Mouse (Mus musculus) cerebellum, adult 2 months (tissue): ENCODE data around the gene Grhpr. TPM values are rescaled to one million over a fixed set of nuclear protein-coding genes. Genes with fewer than 3 reads are reported as not detected.

Experiments
- DNase-seq, 2 experiments: peaks; one replicate each; pipeline ENCODE4 v3.0.0; 2021
- H3K27ac ChIP-seq: fragments of 200-500 bp; 2 replicates; pipeline ENCODE4 v1.5.1; 2012; ENCODE audit warnings: low read length, control low read depth, inconsistent platforms; ENCODE audit not compliant: insufficient read depth
- H3K27me3 ChIP-seq: fragments of 200-500 bp; 2 replicates; pipeline ENCODE4 v1.6.1; 2012; ENCODE audit warnings: inconsistent platforms, mild to moderate bottlenecking, low read length, moderate library complexity; ENCODE audit not compliant: control insufficient read depth, insufficient read depth
- H3K4me1 ChIP-seq: fragments of 200-500 bp; 2 replicates; pipeline ENCODE4 v1.6.1; 2011; ENCODE audit warnings: low read length; ENCODE audit not compliant: control insufficient read depth, insufficient read depth
- H3K4me3 ChIP-seq: fragments of 200-500 bp; replicated peaks from 2 replicates; pipeline ENCODE3; 2011; ENCODE audit warnings: mild to moderate bottlenecking, low read depth, low read length, control low read depth; ENCODE audit not compliant: insufficient read depth
- CTCF ChIP-seq: fragments of 200-500 bp; IDR thresholded peaks from 2 replicates; pipeline ENCODE4 v1.5.1; 2011; ENCODE audit warnings: low read depth, mild to moderate bottlenecking, control low read depth, low read length, moderate library complexity, borderline replicate concordance; ENCODE audit not compliant: insufficient read depth
- POLR2A ChIP-seq: fragments of 200-500 bp; IDR thresholded peaks from 2 replicates; pipeline ENCODE4 v1.6.1; 2011; ENCODE audit warnings: low read length, control low read depth, borderline replicate concordance; ENCODE audit not compliant: insufficient read depth
- WGBS: fragments of 180-500 bp; shearing (Covaris S2); methylation state at CpG from one replicate; pipeline ENCODE4 v1.1.7; 2018; 5-methylcytosine and 5-hydroxymethylcytosine counted together
- polyA plus RNA-seq: library from polyadenylated mRNA; depleted of rRNA; stranded (reverse); fragments of >200 nt; gene quantifications from 2 replicates; pipeline ENCODE4 v1.2.3, GENCODE M21; 2012; rRNA removed

Gene Grhpr
- polyA plus RNA-seq: 52.0 and 57.4 TPM in 2 replicates

- TF ChIP-seq POLR2A (peak; percentile 68; the same call in 1 of the 2 replicates), CTCF (no peak)
- H3K27ac ChIP-seq: peak within 1 kb of the TSS; percentile 89
- peak within 1 kb of the TSS; percentile 78 for H3K4me3 ChIP-seq
- under 1% methylated on average over 40 of the region's 40 CpGs for WGBS
- no peaks in the 10 kb centered on the region for H3K27me3 ChIP-seq
- DNase-seq: peak; percentile 71 to 76
- peaks cover 14% of the 10 kb centered on the region for H3K4me1 ChIP-seq
Observed at GRCm38 (mm10) chr4:44981280-44981973, at the start of gene Grhpr. Gene Grhpr (plus strand): TSS chr4:44981395.

GRCm38 (mm10) chr4:44931732-44932131 is 49.5 kb upstream of the Grhpr start:
- WGBS: 96% methylated on average over 6 of the region's 6 CpGs
- no peak overlapping the region for H3K27ac ChIP-seq
- H3K4me1 ChIP-seq: no peaks in the 10 kb centered on the region
- no peaks in the 10 kb centered on the region for H3K27me3 ChIP-seq
- H3K4me3 ChIP-seq: no peak overlapping the region
- DNase-seq: no peak
- TF ChIP-seq POLR2A (no peak), CTCF (no peak)

GRCm38 (mm10) chr4:44938359-44939340 is 42.5 kb upstream of the Grhpr start:
- H3K4me3 ChIP-seq: no peak overlapping the region
- WGBS: 68% methylated on average over 8 of the region's 8 CpGs
- H3K27ac ChIP-seq: no peak overlapping the region
- no peak for TF ChIP-seq CTCF
- TF ChIP-seq POLR2A: no peak
- H3K27me3 ChIP-seq: no peaks in the 10 kb centered on the region
- no peaks in the 10 kb centered on the region for H3K4me1 ChIP-seq
- no peak for DNase-seq

GRCm38 (mm10) chr4:44939576-44940249 is 41.5 kb upstream of the Grhpr start:
- no peaks in the 10 kb centered on the region for H3K27me3 ChIP-seq
- 81% methylated on average over 14 of the region's 14 CpGs for WGBS
- DNase-seq: no peak
- H3K27ac ChIP-seq: no peak overlapping the region
- H3K4me1 ChIP-seq: no peaks in the 10 kb centered on the region
- no peak overlapping the region for H3K4me3 ChIP-seq
- no peak for TF ChIP-seq CTCF
- TF ChIP-seq POLR2A: no peak

GRCm38 (mm10) chr4:44940286-44940685 is 40.9 kb upstream of the Grhpr start:
- no peak for DNase-seq
- H3K27me3 ChIP-seq: no peaks in the 10 kb centered on the region
- no peak overlapping the region for H3K27ac ChIP-seq
- WGBS: 79% methylated on average over 9 of the region's 9 CpGs
- no peak for TF ChIP-seq POLR2A
- no peak for TF ChIP-seq CTCF
- no peaks in the 10 kb centered on the region for H3K4me1 ChIP-seq
- no peak overlapping the region for H3K4me3 ChIP-seq

GRCm38 (mm10) chr4:44942237-44942636 is 39.0 kb upstream of the Grhpr start:
- Histone ChIP-seq H3K27me3 (no peaks in the 10 kb centered on the region), H3K4me3 (no peak overlapping the region), H3K4me1 (no peaks in the 10 kb centered on the region), H3K27ac (no peak overlapping the region)
- 82% methylated on average over 1 of the region's 1 CpGs for WGBS
- TF ChIP-seq CTCF (no peak), POLR2A (no peak)
- DNase-seq: no peak

- 55% methylated on average over 6 of the region's 6 CpGs for WGBS
- Histone ChIP-seq H3K27ac (no peak overlapping the region), H3K27me3 (no peaks in the 10 kb centered on the region), H3K4me1 (no peaks in the 10 kb centered on the region), H3K4me3 (no peak overlapping the region)
- no peak for DNase-seq
- TF ChIP-seq POLR2A (no peak), CTCF (no peak)
Observed at GRCm38 (mm10) chr4:44943480-44943879, 37.7 kb upstream of the Grhpr start.
